Mouse (Mus musculus): ENCODE results near the gene Foxd1.

Gene Foxd1

GRCm38 (mm10) chr13:98336205-98336604, 17.8 kb upstream of the Foxd1 start:
- no peaks in the 10 kb centered on the region; the same call in 1 of the 2 replicates for H3K27me3 ChIP-seq (ENCODE audit: control insufficient read depth, insufficient read depth, low read length, poor library complexity, severe bottlenecking)
- H3K36me3 ChIP-seq (ENCODE audit: control insufficient read depth, insufficient read depth, low read length, poor library complexity, severe bottlenecking): no peaks in the 10 kb centered on the region
- no peak for DNase-seq (ENCODE audit: low read depth, low spot score)

GRCm38 (mm10) chr13:98340506-98340905, 13.5 kb upstream of the Foxd1 start:
- no peak for DNase-seq (ENCODE audit: low read depth, low spot score)
- no peaks in the 10 kb centered on the region for H3K27me3 ChIP-seq (ENCODE audit: control insufficient read depth, insufficient read depth, low read length, poor library complexity, severe bottlenecking)
- H3K36me3 ChIP-seq (ENCODE audit: control insufficient read depth, insufficient read depth, low read length, poor library complexity, severe bottlenecking): no peaks in the 10 kb centered on the region

GRCm38 (mm10) chr13:98349491-98349890, 4.6 kb upstream of the Foxd1 start:
- peaks cover 5% of the 10 kb centered on the region for H3K27me3 ChIP-seq (ENCODE audit: control insufficient read depth, insufficient read depth, low read length, poor library complexity, severe bottlenecking)
- DNase-seq (ENCODE audit: low read depth, low spot score): no peak
- H3K36me3 ChIP-seq (ENCODE audit: control insufficient read depth, insufficient read depth, low read length, poor library complexity, severe bottlenecking): no peaks in the 10 kb centered on the region

GRCm38 (mm10) chr13:98351527-98351926, 2.5 kb upstream of the Foxd1 start:
- peaks cover 5% of the 10 kb centered on the region for H3K27me3 ChIP-seq (ENCODE audit: control insufficient read depth, insufficient read depth, low read length, poor library complexity, severe bottlenecking)
- DNase-seq (ENCODE audit: low read depth, low spot score): peak; percentile 37
- no peaks in the 10 kb centered on the region for H3K36me3 ChIP-seq (ENCODE audit: control insufficient read depth, insufficient read depth, low read length, poor library complexity, severe bottlenecking)

GRCm38 (mm10) chr13:98352381-98352975, 1.6 kb upstream of the Foxd1 start:
- H3K36me3 ChIP-seq (ENCODE audit: control insufficient read depth, insufficient read depth, low read length, poor library complexity, severe bottlenecking): no peaks in the 10 kb centered on the region
- DNase-seq (ENCODE audit: low read depth, low spot score): no peak
- peaks cover 5% of the 10 kb centered on the region for H3K27me3 ChIP-seq (ENCODE audit: control insufficient read depth, insufficient read depth, low read length, poor library complexity, severe bottlenecking)

GRCm38 (mm10) chr13:98353709-98354089, 343 bp upstream of the Foxd1 start:
- no peak for DNase-seq (ENCODE audit: low read depth, low spot score)
- H3K27me3 ChIP-seq (ENCODE audit: control insufficient read depth, insufficient read depth, low read length, poor library complexity, severe bottlenecking): peaks cover 5% of the 10 kb centered on the region
- no peaks in the 10 kb centered on the region for H3K36me3 ChIP-seq (ENCODE audit: control insufficient read depth, insufficient read depth, low read length, poor library complexity, severe bottlenecking)

- Histone ChIP-seq H3K36me3 (ENCODE audit: control insufficient read depth, insufficient read depth, low read length, poor library complexity, severe bottlenecking) (no peaks in the 10 kb centered on the region), H3K27me3 (ENCODE audit: control insufficient read depth, insufficient read depth, low read length, poor library complexity, severe bottlenecking) (peaks cover 5% of the 10 kb centered on the region)
- peak; percentile 23 for DNase-seq (ENCODE audit: low read depth, low spot score)
These were observed 973 bp downstream of the Foxd1 start for GRCm38 (mm10) chr13:98354871-98355558.

- Histone ChIP-seq H3K36me3 (ENCODE audit: control insufficient read depth, insufficient read depth, low read length, poor library complexity, severe bottlenecking) (no peaks in the 10 kb centered on the region), H3K27me3 (ENCODE audit: control insufficient read depth, insufficient read depth, low read length, poor library complexity, severe bottlenecking) (peaks cover 5% of the 10 kb centered on the region)
- no peak for DNase-seq (ENCODE audit: low read depth, low spot score)
These were observed 1.6 kb downstream of the Foxd1 start for GRCm38 (mm10) chr13:98355559-98356111.

- peaks cover 5% of the 10 kb centered on the region for H3K27me3 ChIP-seq (ENCODE audit: control insufficient read depth, insufficient read depth, low read length, poor library complexity, severe bottlenecking)
- no peaks in the 10 kb centered on the region for H3K36me3 ChIP-seq (ENCODE audit: control insufficient read depth, insufficient read depth, low read length, poor library complexity, severe bottlenecking)
- no peak for DNase-seq (ENCODE audit: low read depth, low spot score)
These were observed 2.3 kb downstream of the Foxd1 start for GRCm38 (mm10) chr13:98356176-98356972.

GRCm38 (mm10) chr13:98356973-98357425, 3.0 kb downstream of the Foxd1 start:
- no peak for DNase-seq (ENCODE audit: low read depth, low spot score)
- H3K36me3 ChIP-seq (ENCODE audit: control insufficient read depth, insufficient read depth, low read length, poor library complexity, severe bottlenecking): no peaks in the 10 kb centered on the region
- H3K27me3 ChIP-seq (ENCODE audit: control insufficient read depth, insufficient read depth, low read length, poor library complexity, severe bottlenecking): peaks cover 3% of the 10 kb centered on the region; the same call in 1 of the 2 replicates

- H3K36me3 ChIP-seq (ENCODE audit: control insufficient read depth, insufficient read depth, low read length, poor library complexity, severe bottlenecking): no peaks in the 10 kb centered on the region
- no peak for DNase-seq (ENCODE audit: low read depth, low spot score)
- peaks cover 3% of the 10 kb centered on the region; the same call in 1 of the 2 replicates for H3K27me3 ChIP-seq (ENCODE audit: control insufficient read depth, insufficient read depth, low read length, poor library complexity, severe bottlenecking)
These were observed 3.7 kb downstream of the Foxd1 start for GRCm38 (mm10) chr13:98357433-98358423.

GRCm38 (mm10) chr13:98358424-98359181, 4.6 kb downstream of the Foxd1 start:
- no peak for DNase-seq (ENCODE audit: low read depth, low spot score)
- peaks cover 3% of the 10 kb centered on the region; the same call in 1 of the 2 replicates for H3K27me3 ChIP-seq (ENCODE audit: control insufficient read depth, insufficient read depth, low read length, poor library complexity, severe bottlenecking)
- no peaks in the 10 kb centered on the region for H3K36me3 ChIP-seq (ENCODE audit: control insufficient read depth, insufficient read depth, low read length, poor library complexity, severe bottlenecking)

GRCm38 (mm10) chr13:98359337-98359736, 5.3 kb downstream of the Foxd1 start:
- Histone ChIP-seq H3K36me3 (ENCODE audit: control insufficient read depth, insufficient read depth, low read length, poor library complexity, severe bottlenecking) (no peaks in the 10 kb centered on the region), H3K27me3 (ENCODE audit: control insufficient read depth, insufficient read depth, low read length, poor library complexity, severe bottlenecking) (no peaks in the 10 kb centered on the region)
- no peak for DNase-seq (ENCODE audit: low read depth, low spot score)

All from splenic B cell, adult 2 months (primary cell).